Comparison of ENCODE assay signal across 8 mouse cellular contexts in the genomic region with DNA sequence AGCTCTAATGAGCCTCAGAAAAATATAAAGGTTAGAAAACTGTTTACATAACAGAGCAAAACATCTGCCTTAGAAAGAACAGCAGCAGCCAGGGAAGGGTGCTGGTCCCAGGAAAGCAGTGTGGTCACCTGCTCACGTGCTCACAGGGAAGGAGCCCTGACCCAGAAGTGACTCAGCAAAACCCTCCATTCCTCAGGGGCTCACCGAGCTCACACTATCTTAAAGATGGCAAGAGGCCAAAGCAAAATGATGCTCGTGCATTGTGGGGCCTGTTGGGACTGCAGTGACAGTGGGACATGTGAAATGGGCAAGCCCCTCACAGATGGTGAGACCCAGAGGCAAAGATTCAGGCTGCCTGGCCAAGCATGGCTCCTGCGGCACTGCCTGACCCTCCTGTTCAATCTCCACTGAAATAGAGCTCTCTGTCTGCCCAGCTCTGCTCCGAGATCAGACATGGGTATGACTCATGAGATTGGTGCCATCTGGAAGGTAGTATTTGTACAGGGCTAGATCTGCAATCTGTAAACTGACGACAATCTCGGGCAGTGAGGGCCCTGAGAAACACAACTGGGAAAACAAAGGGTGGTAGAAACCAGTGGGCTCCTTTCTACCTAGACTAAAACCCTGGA.
DNase-seq lines count a peak whose midpoint lies in the region; ATAC-seq and TF ChIP-seq lines count a peak whose summit lies in the region.
"Not testable (repeated sequence)": the region's sequence is repeated elsewhere in the genome, so short reads cannot be mapped to it uniquely, and the experiment has no call there.

No protein-coding gene starts in this region.

- not testable (repeated sequence) for H3K4me3 ChIP-seq in forebrain, embryonic 14.5 days (ENCODE audit: low read depth, low read length); hindbrain, embryonic 12.5 days; layer of hippocampus, adult 2 months; midbrain, embryonic 14.5 days (replicated peaks; ENCODE audit: low read depth, low read length); stomach, postnatal 0 days (ENCODE audit: low read depth, low read length)

- H3K36me3 ChIP-seq in forebrain, embryonic 14.5 days (ENCODE audit: control insufficient read depth, insufficient read depth, low read length); hindbrain, embryonic 12.5 days; midbrain, embryonic 14.5 days (ENCODE audit: control insufficient read depth, insufficient read depth, low read length); stomach, postnatal 0 days (ENCODE audit: control insufficient read depth, insufficient read depth, low read length): not testable (repeated sequence)

- peak; percentile 45; the same call in 1 of the 2 replicates for ATAC-seq in forebrain, embryonic 14.5 days
- ATAC-seq in hindbrain, embryonic 12.5 days (ENCODE audit: low FRiP score), result 0 out of 2 replicates have a peak, but pooled peaks have one; percentile 22
- 0 out of 2 replicates have a peak, but pooled peaks have one; percentile 28 for ATAC-seq in midbrain, embryonic 14.5 days (ENCODE audit: low FRiP score, low TSS enrichment)
- ATAC-seq in stomach, postnatal 0 days (ENCODE audit: low FRiP score, low TSS enrichment), result peak; percentile 72

- H3K9me3 ChIP-seq in forebrain, embryonic 14.5 days (replicated peaks; ENCODE audit: control insufficient read depth, low read length); hindbrain, embryonic 12.5 days (replicated peaks); midbrain, embryonic 14.5 days (ENCODE audit: control insufficient read depth, low read length); stomach, postnatal 0 days (ENCODE audit: control insufficient read depth, low read length): not testable (repeated sequence)

- H3K9ac ChIP-seq in forebrain, embryonic 14.5 days (ENCODE audit: low read length); hindbrain, embryonic 12.5 days; midbrain, embryonic 14.5 days (replicated peaks; ENCODE audit: low read length); stomach, postnatal 0 days (ENCODE audit: low read length): not testable (repeated sequence)

- not testable (repeated sequence) for H3K27me3 ChIP-seq in forebrain, embryonic 14.5 days (replicated peaks; ENCODE audit: control insufficient read depth, insufficient read depth, low read length); hindbrain, embryonic 12.5 days; midbrain, embryonic 14.5 days (ENCODE audit: control insufficient read depth, insufficient read depth, low read length); stomach, postnatal 0 days (ENCODE audit: control insufficient read depth, insufficient read depth, low read length)

- H3K4me1 ChIP-seq in forebrain, embryonic 14.5 days (ENCODE audit: control insufficient read depth, insufficient read depth, low read length); hindbrain, embryonic 12.5 days; midbrain, embryonic 14.5 days (ENCODE audit: control insufficient read depth, insufficient read depth, low read length); stomach, postnatal 0 days (replicated peaks; ENCODE audit: control insufficient read depth, insufficient read depth): not testable (repeated sequence)

- peak; percentile 36 for DNase-seq in MEL-GATA-1-ER (ENCODE audit: extremely low read depth, low read depth)
- peak; percentile 23 for DNase-seq in adrenal gland, postnatal 14 days
- DNase-seq in cerebellum, adult 9-10 months, result peak; percentile 42
- peak; percentile 21 for DNase-seq in forebrain, embryonic 14.5 days (ENCODE audit: low spot score)
- not testable (repeated sequence) for DNase-seq in layer of hippocampus, adult 2 months (ENCODE audit: low spot score in 2 of 2); midbrain, embryonic 14.5 days
- DNase-seq in stomach, postnatal 0 days (ENCODE audit: low spot score), result peak; percentile 46

- 40% methylated on average over 3 of the region's 7 CpGs for WGBS in forebrain, embryonic 14.5 days
- 62% methylated on average over 4 of the region's 7 CpGs for WGBS in hindbrain, embryonic 12.5 days
- WGBS in midbrain, embryonic 14.5 days, result 39% methylated on average over 3 of the region's 7 CpGs
- 10% methylated on average over 3 of the region's 7 CpGs for WGBS in stomach, postnatal 0 days

- TF ChIP-seq CTCF in layer of hippocampus, adult 2 months (conservative IDR thresholded peaks at IDR 0.05); stomach, postnatal 0 days (IDR thresholded peaks at IDR 0.05; ENCODE audit: low read depth): not testable (repeated sequence)

- H3K27ac ChIP-seq in forebrain, embryonic 14.5 days (ENCODE audit: low read depth, low read length); hindbrain, embryonic 12.5 days; midbrain, embryonic 14.5 days (replicated peaks; ENCODE audit: low read depth, low read length); stomach, postnatal 0 days (replicated peaks): not testable (repeated sequence)
- peak overlapping the region; percentile 67 for H3K27ac ChIP-seq in layer of hippocampus, adult 2 months

- H3K4me2 ChIP-seq in forebrain, embryonic 14.5 days (ENCODE audit: low read length); hindbrain, embryonic 12.5 days (replicated peaks); midbrain, embryonic 14.5 days (ENCODE audit: low read length); stomach, postnatal 0 days (replicated peaks; ENCODE audit: low read depth): not testable (repeated sequence)

- TF ChIP-seq EP300 in stomach, postnatal 0 days (optimal IDR thresholded peaks at IDR 0.05), result not testable (repeated sequence)

Comparison
In these comparisons a context has a peak if more than half of its experiments do, and no peak if none do; other contexts are left out.
1. ATAC-seq: peak in every context shown above with its lines; median percentile 72 in stomach, postnatal 0 days; 45 in forebrain, embryonic 14.5 days; 28 in midbrain, embryonic 14.5 days; 22 in hindbrain, embryonic 12.5 days.